Mouse (Mus musculus) lung, adult 2 months (tissue): Measurements from ENCODE around the gene Spcs1.

Experiments used
- CTCF ChIP-seq: fragments of 200-500 bp; IDR thresholded peaks from 2 replicates; pipeline ENCODE4 v1.5.1; 2011; ENCODE audit warnings: mild to moderate bottlenecking, low read length, control low read depth; ENCODE audit not compliant: insufficient read depth
- POLR2A ChIP-seq: fragments of 200-500 bp; IDR thresholded peaks from 2 replicates; pipeline ENCODE4 v1.6.1; 2011; ENCODE audit warnings: low read depth, mild to moderate bottlenecking, control low read depth, low read length, borderline replicate concordance; ENCODE audit errors: extremely low read depth

DNA sequence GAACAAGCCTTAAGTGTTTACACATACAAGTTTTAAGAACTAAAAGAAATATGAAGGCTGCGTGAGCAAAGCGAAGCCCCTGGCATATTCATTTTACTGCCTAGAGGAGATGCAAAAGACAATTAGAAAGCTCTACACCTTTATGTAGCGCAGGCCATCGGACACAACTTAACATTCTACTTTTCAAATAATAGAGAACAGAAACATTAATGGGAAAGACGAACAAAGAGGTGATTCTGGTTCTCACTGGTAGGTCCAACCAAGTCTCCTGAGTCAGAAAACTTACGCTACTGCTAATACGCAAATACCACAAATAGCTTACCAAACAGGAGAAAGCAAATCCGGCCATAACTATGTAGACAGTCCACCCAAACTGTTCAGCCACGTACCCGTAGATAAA lies 1.1 kb downstream of the Spcs1 start:
- TF ChIP-seq CTCF, result no peak
- no peak for TF ChIP-seq POLR2A
